Mouse (Mus musculus) hindbrain, embryonic 16.5 days (tissue): ENCODE measurements around the gene Ccdc102a. TPM values are rescaled to one million over a fixed set of nuclear protein-coding genes. Genes with fewer than 3 reads are reported as not detected.

Experiments
- ATAC-seq: fragments of 200-750 bp; cut with Nextera tagmentation; 2 replicates; pipeline ENCODE4 v1.8.0; 2017; ENCODE audit warnings: moderate TSS enrichment, moderate library complexity
- H3K27ac ChIP-seq: fragments of 300-500 bp; sonication (generic); 2 replicates; pipeline ENCODE4 v1.5.1; 2014; ENCODE audit warnings: low read depth, mild to moderate bottlenecking, control low read depth, low read length, moderate library complexity
- H3K27me3 ChIP-seq: fragments of 300-500 bp; sonication (generic); replicated peaks from 2 replicates; pipeline ENCODE4 v1.6.1; 2014; ENCODE audit warnings: low read length; ENCODE audit not compliant: control insufficient read depth, insufficient read depth
- H3K36me3 ChIP-seq: fragments of 300-500 bp; sonication (generic); 2 replicates; pipeline ENCODE4 v1.6.1; 2014; ENCODE audit warnings: mild to moderate bottlenecking, low read length, moderate library complexity, mixed read lengths; ENCODE audit not compliant: control insufficient read depth, insufficient read depth
- H3K4me1 ChIP-seq: fragments of 300-500 bp; sonication (generic); 2 replicates; pipeline ENCODE4 v1.6.1; 2014; ENCODE audit warnings: low read depth, low read length; ENCODE audit not compliant: control insufficient read depth, insufficient read depth
- H3K4me2 ChIP-seq: fragments of 300-500 bp; sonication (generic); 2 replicates; pipeline ENCODE4 v1.6.1; 2014; ENCODE audit warnings: mild to moderate bottlenecking, low read length, control low read depth, moderate library complexity
- H3K4me3 ChIP-seq: fragments of 300-500 bp; sonication (generic); 2 replicates; pipeline ENCODE4 v1.5.1; 2014; ENCODE audit warnings: mild to moderate bottlenecking, low read length, control low read depth, moderate library complexity
- H3K9ac ChIP-seq: fragments of 300-500 bp; sonication (generic); 2 replicates; pipeline ENCODE4 v1.6.1; 2014; ENCODE audit warnings: low read depth, mild to moderate bottlenecking, control low read depth, low read length, moderate library complexity
- H3K9me3 ChIP-seq: fragments of 300-500 bp; sonication (generic); 2 replicates; pipeline ENCODE4 v1.6.1; 2014; ENCODE audit warnings: mild to moderate bottlenecking, low read length, moderate library complexity; ENCODE audit not compliant: control insufficient read depth
- whole genome bisulfite sequencing: fragments of 180-500 bp; shearing (Covaris S2); extraction: QIAGEN DNeasy Blood & Tissue Kit; methylation state at CpG from one replicate; pipeline ENCODE4 v1.1.7; 2014; 5-methylcytosine and 5-hydroxymethylcytosine counted together
- polyA plus RNA-seq: library from polyadenylated mRNA; unstranded; fragments of >200 nt; fragmentation: Nextera tagmentation; extraction: Ambion mirVana; gene quantifications from 2 replicates; pipeline ENCODE4 v1.2.1, GENCODE M21; 2015

Gene Ccdc102a
- polyA plus RNA-seq, 1 experiment from 2014 or later = 5.7 TPM

DNA sequence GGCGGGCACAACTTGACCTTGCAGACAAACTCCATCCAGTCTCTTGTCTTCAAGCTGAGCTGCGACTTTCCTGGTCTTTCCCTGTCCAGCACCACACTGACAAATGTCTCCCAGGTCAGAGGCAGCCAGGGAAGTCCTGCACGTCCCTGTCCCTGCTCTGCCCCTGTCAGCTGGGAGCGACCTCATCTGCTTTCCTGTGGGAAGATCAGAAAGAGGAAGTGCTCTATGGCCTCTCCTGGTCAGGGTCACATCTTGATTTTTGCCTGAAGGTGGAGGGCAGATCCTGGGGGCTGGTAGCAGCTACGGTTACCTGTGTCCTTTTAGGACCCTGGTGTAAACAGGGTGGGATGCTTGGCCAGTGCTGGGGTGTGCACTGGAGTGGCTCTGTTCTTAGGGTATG, 16.0 kb upstream of the Ccdc102a start:
- Histone ChIP-seq H3K9me3 (no peaks in the 10 kb centered on the region), H3K4me1 (no peaks in the 10 kb centered on the region), H3K36me3 (no peaks in the 10 kb centered on the region), H3K27ac (no peak overlapping the region), H3K4me2 (no peak overlapping the region), H3K27me3 (no peaks in the 10 kb centered on the region), H3K9ac (no peak overlapping the region), H3K4me3 (no peak overlapping the region)
- WGBS = 64% methylated on average over 5 of the region's 5 CpGs
- ATAC-seq = no peak

DNA sequence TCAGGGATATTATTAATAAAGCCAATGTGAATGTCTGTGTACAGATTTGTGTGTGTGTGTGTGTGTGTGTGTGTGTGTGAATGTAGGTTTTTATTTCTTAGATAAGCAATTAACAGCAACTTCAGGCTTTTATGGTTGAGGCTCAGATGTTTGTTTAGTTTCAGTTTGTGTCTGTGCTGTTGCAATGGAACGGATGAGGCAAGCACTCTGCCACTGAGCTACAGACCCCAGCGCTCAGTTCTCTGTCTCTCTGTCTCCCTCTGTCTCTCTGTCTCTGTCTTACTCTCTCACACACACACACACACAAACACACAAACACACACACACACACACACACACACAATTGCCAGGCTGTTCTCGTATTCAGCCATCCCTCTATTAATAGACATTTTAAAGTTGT, 10.3 kb upstream of the Ccdc102a start:
- no peaks in the 10 kb centered on the region for H3K4me1 ChIP-seq
- H3K27ac ChIP-seq = no peak overlapping the region
- no peak overlapping the region for H3K4me2 ChIP-seq
- H3K27me3 ChIP-seq = no peaks in the 10 kb centered on the region
- no peak overlapping the region for H3K9ac ChIP-seq
- no peak overlapping the region for H3K4me3 ChIP-seq
- ATAC-seq = no peak
- no peaks in the 10 kb centered on the region for H3K36me3 ChIP-seq
- H3K9me3 ChIP-seq = no peaks in the 10 kb centered on the region
- WGBS = 85% methylated on average over 3 of the region's 3 CpGs

GRCm38 (mm10) chr8:94923405-94923804, 5.5 kb upstream of the Ccdc102a start, which contains the start of gene Adgrg5:
Gene Adgrg5, plus strand, starts transcription at chr8:94923694.
- Histone ChIP-seq H3K4me1 (no peaks in the 10 kb centered on the region), H3K9ac (no peak within 1 kb of the TSS), H3K36me3 (no peaks in the 10 kb centered on the region), H3K4me2 (no peak within 1 kb of the TSS), H3K4me3 (no peak within 1 kb of the TSS), H3K9me3 (no peaks in the 10 kb centered on the region), H3K27me3 (no peaks in the 10 kb centered on the region), H3K27ac (no peak within 1 kb of the TSS)
- WGBS = 52% methylated on average over 7 of the region's 8 CpGs
- no peak for ATAC-seq

DNA sequence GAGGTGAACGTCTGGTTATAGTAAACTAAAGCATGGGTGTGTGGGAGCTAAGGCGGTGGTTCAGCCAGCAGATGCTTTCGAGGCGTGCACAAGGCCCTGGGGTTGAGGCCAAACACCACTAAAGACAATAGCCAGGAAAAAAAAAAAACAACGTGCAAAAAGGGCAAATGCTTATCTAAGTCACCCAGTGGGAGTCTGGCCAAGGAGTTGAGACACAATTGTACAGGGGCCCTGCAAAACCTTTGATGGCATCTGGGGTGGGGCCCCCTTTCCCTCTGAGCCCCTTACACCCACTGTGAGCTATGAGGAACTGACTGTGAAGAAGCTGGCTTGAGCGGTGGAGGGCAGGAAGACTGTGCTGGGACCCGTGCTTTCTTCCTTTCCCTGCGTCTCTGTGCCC, 4.7 kb upstream of the Ccdc102a start:
- Histone ChIP-seq H3K9me3 (no peaks in the 10 kb centered on the region), H3K9ac (no peak overlapping the region), H3K4me1 (peaks cover 5% of the 10 kb centered on the region; the same call in 1 of the 2 replicates), H3K27me3 (peaks cover 4% of the 10 kb centered on the region; the same call in 1 of the 2 replicates), H3K4me3 (no peak overlapping the region), H3K4me2 (no peak overlapping the region), H3K27ac (no peak overlapping the region), H3K36me3 (no peaks in the 10 kb centered on the region)
- WGBS = 29% methylated on average over 8 of the region's 8 CpGs
- no peak for ATAC-seq

DNA sequence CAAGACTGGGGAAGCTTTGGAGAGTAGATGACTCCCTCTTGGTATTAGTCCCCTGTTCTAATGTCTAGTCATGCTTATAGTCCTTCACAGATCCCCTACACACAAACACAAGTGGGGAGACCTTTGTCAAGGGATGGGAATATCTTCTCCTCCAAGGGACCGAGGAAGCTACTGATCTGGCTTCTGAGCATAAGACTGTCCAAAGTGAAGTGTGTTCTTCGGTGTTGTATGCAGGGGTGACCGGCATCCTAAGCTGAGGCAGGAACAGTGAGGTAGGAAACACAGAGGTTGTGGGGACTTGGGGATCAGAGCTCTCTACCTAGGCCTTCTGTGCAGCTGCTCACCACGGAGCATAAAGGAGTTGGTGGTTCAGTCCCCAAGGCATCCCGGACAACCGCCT, 4.3 kb upstream of the Ccdc102a start:
- Histone ChIP-seq H3K27me3 (peaks cover 5% of the 10 kb centered on the region; the same call in 1 of the 2 replicates), H3K27ac (no peak overlapping the region), H3K36me3 (no peaks in the 10 kb centered on the region), H3K9ac (no peak overlapping the region), H3K4me3 (no peak overlapping the region), H3K4me2 (no peak overlapping the region), H3K9me3 (no peaks in the 10 kb centered on the region), H3K4me1 (peaks cover 8% of the 10 kb centered on the region; the same call in 1 of the 2 replicates)
- ATAC-seq = no peak
- WGBS = 63% methylated on average over 6 of the region's 6 CpGs

- H3K36me3 ChIP-seq = no peaks in the 10 kb centered on the region
- H3K27ac ChIP-seq = no peak overlapping the region
- no peak for ATAC-seq
- no peak overlapping the region for H3K4me3 ChIP-seq
- no peak overlapping the region for H3K4me2 ChIP-seq
- no peak overlapping the region for H3K9ac ChIP-seq
- H3K4me1 ChIP-seq = peaks cover 18% of the 10 kb centered on the region
- peaks cover 5% of the 10 kb centered on the region; the same call in 1 of the 2 replicates for H3K27me3 ChIP-seq
- no peaks in the 10 kb centered on the region for H3K9me3 ChIP-seq
These were observed 1.4 kb upstream of the Ccdc102a start for GRCm38 (mm10) chr8:94919256-94919655.

GRCm38 (mm10) chr8:94917352-94917751, 546 bp downstream of the Ccdc102a start:
- Histone ChIP-seq H3K4me2 (peak overlapping the region; percentile 86), H3K9ac (peak overlapping the region; percentile 65), H3K36me3 (no peaks in the 10 kb centered on the region), H3K4me3 (peak overlapping the region; percentile 56), H3K27ac (peak overlapping the region; percentile 40; the same call in 1 of the 2 replicates), H3K27me3 (peaks cover 15% of the 10 kb centered on the region), H3K4me1 (peaks cover 25% of the 10 kb centered on the region), H3K9me3 (no peaks in the 10 kb centered on the region)
- 0% methylated on average over 24 of the region's 27 CpGs for WGBS
- peak; percentile 92 for ATAC-seq

- Histone ChIP-seq H3K4me2 (peak overlapping the region; percentile 86), H3K27ac (no peak overlapping the region), H3K9me3 (no peaks in the 10 kb centered on the region), H3K4me3 (peak overlapping the region; percentile 56), H3K4me1 (peaks cover 25% of the 10 kb centered on the region), H3K36me3 (no peaks in the 10 kb centered on the region), H3K27me3 (peaks cover 15% of the 10 kb centered on the region), H3K9ac (peak overlapping the region; percentile 43; the same call in 1 of the 2 replicates)
- peak; percentile 1; the same call in 1 of the 2 replicates for ATAC-seq
- WGBS = 16% methylated on average over 10 of the region's 10 CpGs
These were observed 956 bp downstream of the Ccdc102a start for GRCm38 (mm10) chr8:94916960-94917324.

- H3K36me3 ChIP-seq = no peaks in the 10 kb centered on the region
- no peak for ATAC-seq
- peaks cover 25% of the 10 kb centered on the region for H3K4me1 ChIP-seq
- no peaks in the 10 kb centered on the region for H3K9me3 ChIP-seq
- H3K9ac ChIP-seq = no peak overlapping the region
- peaks cover 15% of the 10 kb centered on the region for H3K27me3 ChIP-seq
- peak overlapping the region; percentile 56; the same call in 1 of the 2 replicates for H3K4me3 ChIP-seq
- peak overlapping the region; percentile 86 for H3K4me2 ChIP-seq
- no peak overlapping the region for H3K27ac ChIP-seq
- 56% methylated on average over 9 of the region's 9 CpGs for WGBS
These were observed 1.5 kb downstream of the Ccdc102a start for GRCm38 (mm10) chr8:94916311-94916959.
